Mouse (Mus musculus): ENCODE data around the gene Gm1123. TPM values are rescaled to one million over a fixed set of nuclear protein-coding genes. Genes with fewer than 3 reads are reported as not detected.

Gene Gm1123
- not detected for total RNA-seq (2021)
- long read RNA-seq, experiment 1, result 0 reads
- long read RNA-seq, experiment 2, result 0 reads

GRCm38 (mm10) chr9:99035575-99035974, at the start of gene Gm1123:
Gene Gm1123, minus strand, starts transcription at chr9:99035715.
- DNase-seq (ENCODE audit: low spot score in 2 of 2), result no peak

GRCm38 (mm10) chr9:99081718-99082117, 46.2 kb upstream of the Gm1123 start:
- DNase-seq (ENCODE audit: low spot score in 2 of 2), result no peak

- no peak for DNase-seq (ENCODE audit: low spot score in 2 of 2)
Measured at GRCm38 (mm10) chr9:99081308-99081707, 45.8 kb upstream of the Gm1123 start.

GRCm38 (mm10) chr9:99080657-99081056, 45.1 kb upstream of the Gm1123 start:
- no peak for DNase-seq (ENCODE audit: low spot score in 2 of 2)

- no peak for DNase-seq (ENCODE audit: low spot score in 2 of 2)
Measured at GRCm38 (mm10) chr9:99074462-99074861, 38.9 kb upstream of the Gm1123 start.

- DNase-seq (ENCODE audit: low spot score in 2 of 2), result no peak
Measured at GRCm38 (mm10) chr9:99072538-99072937, 37.0 kb upstream of the Gm1123 start.

- DNase-seq (ENCODE audit: low spot score in 2 of 2), result no peak
Measured at GRCm38 (mm10) chr9:99065311-99065710, 29.8 kb upstream of the Gm1123 start.

- no peak for DNase-seq (ENCODE audit: low spot score in 2 of 2)
Measured at GRCm38 (mm10) chr9:99064216-99064615, 28.7 kb upstream of the Gm1123 start.

- peak; percentile 34 to 52 for DNase-seq (ENCODE audit: low spot score in 2 of 2)
Measured at GRCm38 (mm10) chr9:99062544-99062943, 27.0 kb upstream of the Gm1123 start.

- DNase-seq (ENCODE audit: low spot score in 2 of 2), result no peak
Measured at GRCm38 (mm10) chr9:99057751-99058150, 22.2 kb upstream of the Gm1123 start.

- no peak for DNase-seq (ENCODE audit: low spot score in 2 of 2)
Measured at GRCm38 (mm10) chr9:99049760-99050159, 14.2 kb upstream of the Gm1123 start.

- DNase-seq (ENCODE audit: low spot score in 2 of 2), result no peak
Measured at GRCm38 (mm10) chr9:99048724-99049250, 13.3 kb upstream of the Gm1123 start.

GRCm38 (mm10) chr9:99044761-99045160, 9.2 kb upstream of the Gm1123 start:
- no peak for DNase-seq (ENCODE audit: low spot score in 2 of 2)

GRCm38 (mm10) chr9:99042641-99043040, 7.1 kb upstream of the Gm1123 start:
- DNase-seq (ENCODE audit: low spot score in 2 of 2), result no peak

- no peak for DNase-seq (ENCODE audit: low spot score in 2 of 2)
Measured at GRCm38 (mm10) chr9:99041994-99042393, 6.5 kb upstream of the Gm1123 start.

- DNase-seq (ENCODE audit: low spot score in 2 of 2), result no peak
Measured at GRCm38 (mm10) chr9:99034111-99034510, 1.4 kb downstream of the Gm1123 start.

- no peak for DNase-seq (ENCODE audit: low spot score in 2 of 2)
Measured at GRCm38 (mm10) chr9:99032031-99032430, 3.5 kb downstream of the Gm1123 start.

- no peak for DNase-seq (ENCODE audit: low spot score in 2 of 2)
Measured at GRCm38 (mm10) chr9:99021751-99022150, 13.8 kb downstream of the Gm1123 start.

- DNase-seq (ENCODE audit: low spot score in 2 of 2), result no peak
Measured at GRCm38 (mm10) chr9:99021166-99021565, 14.3 kb downstream of the Gm1123 start.

- DNase-seq (ENCODE audit: low spot score in 2 of 2), result no peak
Measured at GRCm38 (mm10) chr9:99017679-99018078, 17.8 kb downstream of the Gm1123 start.

- DNase-seq (ENCODE audit: low spot score in 2 of 2), result no peak
Measured at GRCm38 (mm10) chr9:99016759-99017158, 18.8 kb downstream of the Gm1123 start.

GRCm38 (mm10) chr9:99016301-99016700, 19.2 kb downstream of the Gm1123 start:
- no peak for DNase-seq (ENCODE audit: low spot score in 2 of 2)

- DNase-seq (ENCODE audit: low spot score in 2 of 2), result no peak
Measured at GRCm38 (mm10) chr9:99009898-99010199, 25.7 kb downstream of the Gm1123 start.
